Mouse (Mus musculus): ENCODE data around the gene N4bp3. TPM values are rescaled to one million over a fixed set of nuclear protein-coding genes. Genes with fewer than 3 reads are reported as not detected.

The N4bp3 gene
- polyA plus RNA-seq, 1 experiment from 2014 or later, result 30.6 TPM

GRCm38 (mm10) chr11:51643761-51644160, 6.9 kb downstream of the N4bp3 start:
- no peak overlapping the region for H3K4me3 ChIP-seq (replicated peaks; ENCODE audit: low read depth, low read length)
- no peak overlapping the region for H3K9ac ChIP-seq (ENCODE audit: low read depth, low read length)
- 0 out of 2 replicates have a peak overlapping the region, but pooled peaks have one; percentile 8 for H3K27ac ChIP-seq
- no peak overlapping the region for H3K4me2 ChIP-seq (ENCODE audit: low read length)
- no peaks in the 10 kb centered on the region for H3K9me3 ChIP-seq (replicated peaks; ENCODE audit: low read length)
- no peak for DNase-seq (ENCODE audit: low spot score)
- peaks cover 4% of the 10 kb centered on the region; the same call in 1 of the 2 replicates for H3K4me1 ChIP-seq (replicated peaks; ENCODE audit: insufficient read depth, low read length)
- 67% methylated on average over 15 of the region's 15 CpGs for WGBS
- ATAC-seq (replicated peaks; ENCODE audit: low FRiP score, low read depth), result no peak
- TF ChIP-seq CTCF (IDR thresholded peaks at IDR 0.05; ENCODE audit: low read depth), result no peak
- H3K27me3 ChIP-seq (ENCODE audit: insufficient read depth, low read length), result no peaks in the 10 kb centered on the region
- H3K36me3 ChIP-seq (ENCODE audit: insufficient read depth, low read length), result peaks cover 13% of the 10 kb centered on the region; the same call in 1 of the 2 replicates

- no peaks in the 10 kb centered on the region for H3K9me3 ChIP-seq (replicated peaks; ENCODE audit: low read length)
- peaks cover 13% of the 10 kb centered on the region; the same call in 1 of the 2 replicates for H3K36me3 ChIP-seq (ENCODE audit: insufficient read depth, low read length)
- H3K9ac ChIP-seq (ENCODE audit: low read depth, low read length), result no peak overlapping the region
- 78% methylated on average over 9 of the region's 9 CpGs for WGBS
- H3K4me1 ChIP-seq (replicated peaks; ENCODE audit: insufficient read depth, low read length), result peaks cover 5% of the 10 kb centered on the region; the same call in 1 of the 2 replicates
- DNase-seq (ENCODE audit: low spot score) (no peak), ATAC-seq (replicated peaks; ENCODE audit: low FRiP score, low read depth) (no peak)
- H3K27ac ChIP-seq, result no peak overlapping the region
- H3K27me3 ChIP-seq (ENCODE audit: insufficient read depth, low read length), result no peaks in the 10 kb centered on the region
- no peak overlapping the region for H3K4me3 ChIP-seq (replicated peaks; ENCODE audit: low read depth, low read length)
- no peak for TF ChIP-seq CTCF (IDR thresholded peaks at IDR 0.05; ENCODE audit: low read depth)
- no peak overlapping the region for H3K4me2 ChIP-seq (ENCODE audit: low read length)
These were observed 7.4 kb downstream of the N4bp3 start for GRCm38 (mm10) chr11:51643202-51643601.

GRCm38 (mm10) chr11:51640748-51641147, 9.9 kb downstream of the N4bp3 start:
- TF ChIP-seq CTCF (IDR thresholded peaks at IDR 0.05; ENCODE audit: low read depth), result no peak
- Histone ChIP-seq H3K4me3 (replicated peaks; ENCODE audit: low read depth, low read length) (no peak overlapping the region), H3K27me3 (ENCODE audit: insufficient read depth, low read length) (no peaks in the 10 kb centered on the region), H3K4me2 (ENCODE audit: low read length) (no peak overlapping the region), H3K9ac (ENCODE audit: low read depth, low read length) (no peak overlapping the region), H3K27ac (no peak overlapping the region), H3K9me3 (replicated peaks; ENCODE audit: low read length) (no peaks in the 10 kb centered on the region), H3K36me3 (ENCODE audit: insufficient read depth, low read length) (peaks cover 13% of the 10 kb centered on the region; the same call in 1 of the 2 replicates), H3K4me1 (replicated peaks; ENCODE audit: insufficient read depth, low read length) (peaks cover 8% of the 10 kb centered on the region; the same call in 1 of the 2 replicates)
- WGBS, result 79% methylated on average over 7 of the region's 7 CpGs
- no peak for DNase-seq (ENCODE audit: low spot score)
- ATAC-seq (replicated peaks; ENCODE audit: low FRiP score, low read depth), result no peak

GRCm38 (mm10) chr11:51638497-51638896, 12.1 kb downstream of the N4bp3 start:
- H3K27me3 ChIP-seq (ENCODE audit: insufficient read depth, low read length), result no peaks in the 10 kb centered on the region
- H3K9me3 ChIP-seq (replicated peaks; ENCODE audit: low read length), result no peaks in the 10 kb centered on the region
- DNase-seq (ENCODE audit: low spot score), result no peak
- H3K4me3 ChIP-seq (replicated peaks; ENCODE audit: low read depth, low read length), result no peak overlapping the region
- no peak for TF ChIP-seq CTCF (IDR thresholded peaks at IDR 0.05; ENCODE audit: low read depth)
- 67% methylated on average over 5 of the region's 5 CpGs for WGBS
- H3K4me1 ChIP-seq (replicated peaks; ENCODE audit: insufficient read depth, low read length), result peaks cover 8% of the 10 kb centered on the region; the same call in 1 of the 2 replicates
- ATAC-seq (replicated peaks; ENCODE audit: low FRiP score, low read depth), result no peak
- H3K27ac ChIP-seq, result peak overlapping the region; percentile 77; the same call in 1 of the 2 replicates
- H3K9ac ChIP-seq (ENCODE audit: low read depth, low read length), result no peak overlapping the region
- peaks cover 4% of the 10 kb centered on the region; the same call in 1 of the 2 replicates for H3K36me3 ChIP-seq (ENCODE audit: insufficient read depth, low read length)
- peak overlapping the region; percentile 50; the same call in 1 of the 2 replicates for H3K4me2 ChIP-seq (ENCODE audit: low read length)

GRCm38 (mm10) chr11:51637971-51638414, 12.6 kb downstream of the N4bp3 start:
- WGBS, result 5% methylated on average over 17 of the region's 17 CpGs
- Histone ChIP-seq H3K27me3 (ENCODE audit: insufficient read depth, low read length) (no peaks in the 10 kb centered on the region), H3K4me2 (ENCODE audit: low read length) (peak overlapping the region; percentile 50), H3K4me3 (replicated peaks; ENCODE audit: low read depth, low read length) (peak overlapping the region; percentile 14; the same call in 1 of the 2 replicates), H3K9ac (ENCODE audit: low read depth, low read length) (peak overlapping the region; percentile 46), H3K4me1 (replicated peaks; ENCODE audit: insufficient read depth, low read length) (peaks cover 8% of the 10 kb centered on the region; the same call in 1 of the 2 replicates), H3K27ac (peak overlapping the region; percentile 77), H3K9me3 (replicated peaks; ENCODE audit: low read length) (no peaks in the 10 kb centered on the region), H3K36me3 (ENCODE audit: insufficient read depth, low read length) (no peaks in the 10 kb centered on the region)
- ATAC-seq (replicated peaks; ENCODE audit: low FRiP score, low read depth) (no peak), DNase-seq (ENCODE audit: low spot score) (peak; percentile 68)
- TF ChIP-seq CTCF (IDR thresholded peaks at IDR 0.05; ENCODE audit: low read depth), result no peak

- peak overlapping the region; percentile 88 for H3K27ac ChIP-seq
- TF ChIP-seq CTCF (IDR thresholded peaks at IDR 0.05; ENCODE audit: low read depth), result peak; percentile 73
- ATAC-seq (replicated peaks; ENCODE audit: low FRiP score, low read depth) (no peak), DNase-seq (ENCODE audit: low spot score) (peak; percentile 91)
- WGBS, result 5% methylated on average over 6 of the region's 6 CpGs
- H3K4me2 ChIP-seq (ENCODE audit: low read length), result peak overlapping the region; percentile 85
- no peaks in the 10 kb centered on the region for H3K9me3 ChIP-seq (replicated peaks; ENCODE audit: low read length)
- peak overlapping the region; percentile 84 for H3K9ac ChIP-seq (ENCODE audit: low read depth, low read length)
- peaks cover 14% of the 10 kb centered on the region; the same call in 1 of the 2 replicates for H3K4me1 ChIP-seq (replicated peaks; ENCODE audit: insufficient read depth, low read length)
- no peaks in the 10 kb centered on the region for H3K36me3 ChIP-seq (ENCODE audit: insufficient read depth, low read length)
- peak overlapping the region; percentile 84 for H3K4me3 ChIP-seq (replicated peaks; ENCODE audit: low read depth, low read length)
- H3K27me3 ChIP-seq (ENCODE audit: insufficient read depth, low read length), result no peaks in the 10 kb centered on the region
These were observed 14.3 kb downstream of the N4bp3 start for GRCm38 (mm10) chr11:51636323-51636684.

All from kidney, postnatal 0 days (tissue).